Mouse (Mus musculus) forebrain, embryonic 12.5 days (tissue): Measurements from ENCODE around the gene Smbd1. TPM values are rescaled to one million over a fixed set of nuclear protein-coding genes. Genes with fewer than 3 reads are reported as not detected.

Experiments
- ATAC-seq: fragments of 200-750 bp; cut with Nextera tagmentation; 2 replicates; pipeline ENCODE4 v1.8.0; 2017; ENCODE audit warnings: moderate TSS enrichment; ENCODE audit not compliant: low FRiP score
- H3K27ac ChIP-seq: fragments of 300-500 bp; sonication (generic); 2 replicates; pipeline ENCODE4 v1.5.1; 2016; ENCODE audit warnings: mild to moderate bottlenecking
- H3K27me3 ChIP-seq: fragments of 300-500 bp; sonication (generic); 2 replicates; pipeline ENCODE4 v1.6.1; 2016; ENCODE audit warnings: mild to moderate bottlenecking
- H3K36me3 ChIP-seq: fragments of 300-500 bp; sonication (generic); replicated peaks from 2 replicates; pipeline ENCODE4 v1.6.1; 2016; ENCODE audit warnings: mild to moderate bottlenecking
- H3K4me1 ChIP-seq: fragments of 300-500 bp; sonication (generic); 2 replicates; pipeline ENCODE4 v1.6.1; 2016
- H3K4me2 ChIP-seq: fragments of 300-500 bp; sonication (generic); 2 replicates; pipeline ENCODE4 v1.6.1; 2016; ENCODE audit warnings: mild to moderate bottlenecking, moderate library complexity
- H3K4me3 ChIP-seq: fragments of 300-500 bp; sonication (generic); replicated peaks from 2 replicates; pipeline ENCODE4 v1.5.1; 2016; ENCODE audit warnings: mild to moderate bottlenecking
- H3K9ac ChIP-seq: fragments of 300-500 bp; sonication (generic); 2 replicates; pipeline ENCODE4 v1.6.1; 2016; ENCODE audit warnings: mild to moderate bottlenecking
- H3K9me3 ChIP-seq: fragments of 300-500 bp; sonication (generic); 2 replicates; pipeline ENCODE4 v1.6.1; 2016
- WGBS: fragments of 180-500 bp; shearing (Covaris S2); methylation state at CpG from one replicate; pipeline ENCODE4 v1.1.7; 2016; 5-methylcytosine and 5-hydroxymethylcytosine counted together
- polyA plus RNA-seq: library from polyadenylated mRNA; unstranded; fragments of >200 nt; fragmentation: Nextera tagmentation; extraction: Ambion mirVana; gene quantifications from 2 replicates; pipeline ENCODE4 v1.2.1, GENCODE M21; 2016

Smbd1 gene
- polyA plus RNA-seq, 1 experiment from 2014 or later, result not detected

GRCm38 (mm10) chr16:32824061-32824460, 13.8 kb upstream of the Smbd1 start:
- H3K27me3 ChIP-seq, result no peaks in the 10 kb centered on the region
- H3K4me2 ChIP-seq, result no peak overlapping the region
- no peak overlapping the region for H3K27ac ChIP-seq
- WGBS, result 91% methylated on average over 13 of the region's 13 CpGs
- peaks cover 65% of the 10 kb centered on the region for H3K36me3 ChIP-seq
- H3K9ac ChIP-seq, result no peak overlapping the region
- ATAC-seq, result no peak
- H3K9me3 ChIP-seq, result no peaks in the 10 kb centered on the region
- H3K4me3 ChIP-seq, result no peak overlapping the region
- H3K4me1 ChIP-seq, result no peaks in the 10 kb centered on the region

GRCm38 (mm10) chr16:32823487-32823886, 13.2 kb upstream of the Smbd1 start:
- Histone ChIP-seq H3K4me3 (no peak overlapping the region), H3K9ac (no peak overlapping the region), H3K4me2 (no peak overlapping the region), H3K9me3 (no peaks in the 10 kb centered on the region), H3K27ac (no peak overlapping the region), H3K36me3 (peaks cover 62% of the 10 kb centered on the region), H3K4me1 (no peaks in the 10 kb centered on the region), H3K27me3 (no peaks in the 10 kb centered on the region)
- ATAC-seq, result no peak
- 91% methylated on average over 8 of the region's 8 CpGs for WGBS

- H3K4me3 ChIP-seq, result no peak overlapping the region
- H3K27me3 ChIP-seq, result no peaks in the 10 kb centered on the region
- no peak overlapping the region for H3K4me2 ChIP-seq
- no peak for ATAC-seq
- H3K9ac ChIP-seq, result no peak overlapping the region
- no peak overlapping the region for H3K27ac ChIP-seq
- peaks cover 58% of the 10 kb centered on the region for H3K36me3 ChIP-seq
- H3K4me1 ChIP-seq, result no peaks in the 10 kb centered on the region
- no peaks in the 10 kb centered on the region for H3K9me3 ChIP-seq
- 92% methylated on average over 5 of the region's 5 CpGs for WGBS
Measured at GRCm38 (mm10) chr16:32822881-32823280, 12.6 kb upstream of the Smbd1 start.

- Histone ChIP-seq H3K4me1 (no peaks in the 10 kb centered on the region), H3K9ac (no peak overlapping the region), H3K4me2 (no peak overlapping the region), H3K9me3 (no peaks in the 10 kb centered on the region), H3K27me3 (no peaks in the 10 kb centered on the region), H3K27ac (no peak overlapping the region), H3K4me3 (no peak overlapping the region), H3K36me3 (peaks cover 53% of the 10 kb centered on the region)
- 94% methylated on average over 6 of the region's 6 CpGs for WGBS
- ATAC-seq, result no peak
Measured at GRCm38 (mm10) chr16:32822450-32822827, 12.2 kb upstream of the Smbd1 start.

- H3K36me3 ChIP-seq, result peaks cover 48% of the 10 kb centered on the region
Measured at GRCm38 (mm10) chr16:32821772-32822449, 11.6 kb upstream of the Smbd1 start.

GRCm38 (mm10) chr16:32818441-32818840, 8.2 kb upstream of the Smbd1 start:
- 90% methylated on average over 5 of the region's 5 CpGs for WGBS
- peaks cover 11% of the 10 kb centered on the region; the same call in 1 of the 2 replicates for H3K4me1 ChIP-seq
- no peaks in the 10 kb centered on the region for H3K9me3 ChIP-seq
- H3K4me3 ChIP-seq, result no peak overlapping the region
- H3K27ac ChIP-seq, result no peak overlapping the region
- ATAC-seq, result no peak
- peaks cover 8% of the 10 kb centered on the region; the same call in 1 of the 2 replicates for H3K27me3 ChIP-seq
- H3K4me2 ChIP-seq, result no peak overlapping the region
- H3K9ac ChIP-seq, result no peak overlapping the region
- H3K36me3 ChIP-seq, result peaks cover 17% of the 10 kb centered on the region

More at GRCm38 (mm10) chr16:32821772-32822449, 11.6 kb upstream of the Smbd1 start:
- ATAC-seq, result no peak
- Histone ChIP-seq H3K9me3 (no peaks in the 10 kb centered on the region), H3K4me3 (no peak overlapping the region), H3K4me1 (no peaks in the 10 kb centered on the region), H3K9ac (no peak overlapping the region), H3K27ac (no peak overlapping the region), H3K4me2 (no peak overlapping the region), H3K27me3 (no peaks in the 10 kb centered on the region)
- 83% methylated on average over 10 of the region's 10 CpGs for WGBS

- ATAC-seq, result no peak
- Histone ChIP-seq H3K4me2 (no peak overlapping the region), H3K4me3 (no peak overlapping the region), H3K9me3 (no peaks in the 10 kb centered on the region), H3K27me3 (peaks cover 8% of the 10 kb centered on the region; the same call in 1 of the 2 replicates), H3K4me1 (peaks cover 11% of the 10 kb centered on the region; the same call in 1 of the 2 replicates), H3K27ac (no peak overlapping the region), H3K36me3 (peaks cover 13% of the 10 kb centered on the region), H3K9ac (no peak overlapping the region)
- 91% methylated on average over 4 of the region's 4 CpGs for WGBS
Measured at GRCm38 (mm10) chr16:32818036-32818435, 7.8 kb upstream of the Smbd1 start.

- Histone ChIP-seq H3K36me3 (no peaks in the 10 kb centered on the region), H3K4me1 (peaks cover 11% of the 10 kb centered on the region; the same call in 1 of the 2 replicates), H3K4me3 (peak overlapping the region; percentile 29), H3K27me3 (peaks cover 8% of the 10 kb centered on the region; the same call in 1 of the 2 replicates), H3K9ac (0 out of 2 replicates have a peak overlapping the region, but pooled peaks have one; percentile 36), H3K9me3 (no peaks in the 10 kb centered on the region), H3K4me2 (peak overlapping the region; percentile 56), H3K27ac (no peak overlapping the region)
- 9% methylated on average over 6 of the region's 6 CpGs for WGBS
- ATAC-seq, result no peak
Measured at GRCm38 (mm10) chr16:32815160-32815605, 4.9 kb upstream of the Smbd1 start.

- peak overlapping the region; percentile 56 for H3K4me2 ChIP-seq
- H3K9me3 ChIP-seq, result no peaks in the 10 kb centered on the region
- H3K27me3 ChIP-seq, result peaks cover 8% of the 10 kb centered on the region; the same call in 1 of the 2 replicates
- no peaks in the 10 kb centered on the region for H3K36me3 ChIP-seq
- peaks cover 11% of the 10 kb centered on the region; the same call in 1 of the 2 replicates for H3K4me1 ChIP-seq
- no peak for ATAC-seq
- H3K4me3 ChIP-seq, result peak overlapping the region; percentile 29
- 29% methylated on average over 14 of the region's 14 CpGs for WGBS
- H3K9ac ChIP-seq, result peak overlapping the region; percentile 36; the same call in 1 of the 2 replicates
- no peak overlapping the region for H3K27ac ChIP-seq
Measured at GRCm38 (mm10) chr16:32814539-32814938, 4.3 kb upstream of the Smbd1 start.

GRCm38 (mm10) chr16:32813771-32814170, 3.5 kb upstream of the Smbd1 start:
- 67% methylated on average over 3 of the region's 3 CpGs for WGBS
- H3K27ac ChIP-seq, result no peak overlapping the region
- H3K9me3 ChIP-seq, result no peaks in the 10 kb centered on the region
- no peak overlapping the region for H3K4me3 ChIP-seq
- peaks cover 11% of the 10 kb centered on the region; the same call in 1 of the 2 replicates for H3K4me1 ChIP-seq
- H3K27me3 ChIP-seq, result peaks cover 8% of the 10 kb centered on the region; the same call in 1 of the 2 replicates
- no peak overlapping the region for H3K4me2 ChIP-seq
- H3K36me3 ChIP-seq, result no peaks in the 10 kb centered on the region
- ATAC-seq, result no peak
- no peak overlapping the region for H3K9ac ChIP-seq

GRCm38 (mm10) chr16:32813362-32813761, 3.1 kb upstream of the Smbd1 start:
- no peak overlapping the region for H3K27ac ChIP-seq
- H3K4me1 ChIP-seq, result peaks cover 11% of the 10 kb centered on the region; the same call in 1 of the 2 replicates
- WGBS, result 54% methylated on average over 9 of the region's 9 CpGs
- H3K4me3 ChIP-seq, result no peak overlapping the region
- H3K36me3 ChIP-seq, result no peaks in the 10 kb centered on the region
- no peak overlapping the region for H3K4me2 ChIP-seq
- no peaks in the 10 kb centered on the region for H3K9me3 ChIP-seq
- H3K27me3 ChIP-seq, result peaks cover 8% of the 10 kb centered on the region; the same call in 1 of the 2 replicates
- H3K9ac ChIP-seq, result no peak overlapping the region
- no peak for ATAC-seq

GRCm38 (mm10) chr16:32812888-32813361, 2.6 kb upstream of the Smbd1 start:
- 0 out of 2 replicates have a peak, but pooled peaks have one; percentile 49 for ATAC-seq
- no peaks in the 10 kb centered on the region for H3K36me3 ChIP-seq
- under 1% methylated on average over 9 of the region's 9 CpGs for WGBS

More at GRCm38 (mm10) chr16:32812888-32813361, 2.6 kb upstream of the Smbd1 start:
- Histone ChIP-seq H3K4me3 (no peak overlapping the region), H3K9ac (no peak overlapping the region), H3K9me3 (no peaks in the 10 kb centered on the region), H3K4me1 (peaks cover 12% of the 10 kb centered on the region; the same call in 1 of the 2 replicates), H3K4me2 (no peak overlapping the region), H3K27me3 (peaks cover 8% of the 10 kb centered on the region; the same call in 1 of the 2 replicates), H3K27ac (no peak overlapping the region)
